Mouse (Mus musculus) hindbrain, embryonic 12.5 days (tissue): ENCODE measurements around the gene Rnf169. TPM values are rescaled to one million over a fixed set of nuclear protein-coding genes. Genes with fewer than 3 reads are reported as not detected.

ENCODE experiments used
- ATAC-seq: fragments of 200-750 bp; cut with Nextera tagmentation; 2 replicates; pipeline ENCODE4 v1.8.0; 2017; ENCODE audit warnings: moderate TSS enrichment; ENCODE audit not compliant: low FRiP score
- H3K27ac ChIP-seq: fragments of 300-500 bp; sonication (generic); 2 replicates; pipeline ENCODE4 v1.5.1; 2016; ENCODE audit warnings: mild to moderate bottlenecking
- H3K27me3 ChIP-seq: fragments of 300-500 bp; sonication (generic); 2 replicates; pipeline ENCODE4 v1.6.1; 2016; ENCODE audit warnings: mild to moderate bottlenecking
- H3K36me3 ChIP-seq: fragments of 300-500 bp; sonication (generic); 2 replicates; pipeline ENCODE4 v1.6.1; 2016; ENCODE audit warnings: mild to moderate bottlenecking
- H3K4me1 ChIP-seq: fragments of 300-500 bp; sonication (generic); 2 replicates; pipeline ENCODE4 v1.6.1; 2016
- H3K4me2 ChIP-seq: fragments of 300-500 bp; sonication (generic); replicated peaks from 2 replicates; pipeline ENCODE4 v1.6.1; 2016; ENCODE audit warnings: mild to moderate bottlenecking
- H3K4me3 ChIP-seq: fragments of 300-500 bp; sonication (generic); 2 replicates; pipeline ENCODE4 v1.5.1; 2016; ENCODE audit warnings: mild to moderate bottlenecking
- H3K9ac ChIP-seq: fragments of 300-500 bp; sonication (generic); 2 replicates; pipeline ENCODE4 v1.6.1; 2016; ENCODE audit warnings: mild to moderate bottlenecking, moderate library complexity
- H3K9me3 ChIP-seq: fragments of 300-500 bp; sonication (generic); replicated peaks from 2 replicates; pipeline ENCODE4 v1.6.1; 2016; ENCODE audit warnings: mild to moderate bottlenecking
- WGBS: fragments of 180-500 bp; shearing (Covaris S2); methylation state at CpG from one replicate; pipeline ENCODE4 v1.1.7; 2016; 5-methylcytosine and 5-hydroxymethylcytosine counted together
- polyA plus RNA-seq: library from polyadenylated mRNA; unstranded; fragments of >200 nt; fragmentation: Nextera tagmentation; extraction: Ambion mirVana; gene quantifications from 2 replicates; pipeline ENCODE4 v1.2.1, GENCODE M21; 2016

The Rnf169 gene
- polyA plus RNA-seq, 1 experiment from 2014 or later: 7.0 TPM

DNA sequence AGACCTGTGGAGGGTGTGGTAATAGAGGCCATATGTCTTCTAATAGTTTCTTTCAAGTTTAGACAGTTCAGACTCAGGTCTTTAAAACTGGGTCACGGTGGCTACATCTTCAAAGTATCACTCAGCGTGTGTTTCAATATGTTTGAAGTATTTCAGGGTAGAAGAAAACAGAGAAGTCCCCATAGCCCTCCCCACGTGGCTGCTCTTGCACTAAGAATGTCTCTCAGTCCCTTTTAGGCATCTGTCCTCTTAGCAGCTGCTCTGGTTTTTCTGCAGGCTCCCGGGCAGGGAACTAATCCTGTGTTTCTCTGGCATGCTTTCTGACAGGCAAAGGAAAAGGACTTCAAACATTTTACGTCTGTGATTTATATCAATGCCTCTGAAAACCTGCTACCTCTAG, 104.4 kb downstream of the Rnf169 start:
- ATAC-seq: no peak
- Histone ChIP-seq H3K36me3 (no peaks in the 10 kb centered on the region), H3K4me1 (no peaks in the 10 kb centered on the region), H3K4me2 (no peak overlapping the region), H3K9ac (no peak overlapping the region), H3K4me3 (no peak overlapping the region), H3K27me3 (no peaks in the 10 kb centered on the region; the same call in 1 of the 2 replicates), H3K27ac (no peak overlapping the region), H3K9me3 (no peaks in the 10 kb centered on the region)
- whole genome bisulfite sequencing: 50% methylated on average over 5 of the region's 5 CpGs

DNA sequence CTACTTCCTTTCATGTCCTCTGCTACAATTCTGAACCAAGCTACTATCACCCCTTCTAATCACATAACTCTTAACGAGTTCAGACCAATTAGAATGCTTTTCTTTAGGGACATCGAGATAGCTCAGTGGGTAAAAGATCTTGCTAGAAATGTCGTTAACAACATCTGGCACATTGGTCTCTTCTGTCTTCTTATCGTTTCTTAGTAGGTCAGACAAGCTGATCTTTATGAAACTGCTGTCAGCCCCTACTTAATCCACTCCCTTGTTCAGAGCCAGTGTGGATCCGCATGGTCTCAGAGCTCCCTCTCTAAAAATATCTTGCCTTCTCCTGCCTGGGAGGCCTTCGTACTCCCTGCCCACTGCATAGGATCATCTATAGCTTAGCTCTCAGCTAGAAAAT, 106.3 kb downstream of the Rnf169 start:
- H3K4me2 ChIP-seq: no peak overlapping the region
- H3K4me1 ChIP-seq: no peaks in the 10 kb centered on the region
- no peak for ATAC-seq
- no peak overlapping the region for H3K4me3 ChIP-seq
- no peaks in the 10 kb centered on the region for H3K9me3 ChIP-seq
- H3K27ac ChIP-seq: no peak overlapping the region
- H3K27me3 ChIP-seq: no peaks in the 10 kb centered on the region; the same call in 1 of the 2 replicates
- H3K9ac ChIP-seq: no peak overlapping the region
- 79% methylated on average over 6 of the region's 6 CpGs for WGBS
- H3K36me3 ChIP-seq: no peaks in the 10 kb centered on the region

Other genes with a start within 250 kb of the Rnf169 start
- gene Olfr521, start 216.9 kb downstream of the Rnf169 start, polyA plus RNA-seq: not detected in 2 replicates
- 2.3 and 2.5 TPM in 2 replicates for gene Neu3, start 152.0 kb downstream of the Rnf169 start, polyA plus RNA-seq
- gene Xrra1, start 121.3 kb downstream of the Rnf169 start, polyA plus RNA-seq: 0.44 and 0.94 TPM in 2 replicates
- 352 and 354 TPM in 2 replicates for gene Spcs2, start 117.0 kb downstream of the Rnf169 start, polyA plus RNA-seq
- gene Chrdl2, start 25.7 kb upstream of the Rnf169 start, polyA plus RNA-seq: 0.34 and 0.42 TPM in 2 replicates
- gene Pold3, start 141.1 kb upstream of the Rnf169 start, polyA plus RNA-seq: 64.9 and 70.2 TPM in 2 replicates
- 15.5 and 17.9 TPM in 2 replicates for gene Lipt2, start 178.8 kb upstream of the Rnf169 start, polyA plus RNA-seq
- gene Kcne3, start 196.1 kb upstream of the Rnf169 start, polyA plus RNA-seq: 3.2 and 4.7 TPM in 2 replicates
- gene Pgm2l1, start 246.9 kb upstream of the Rnf169 start, polyA plus RNA-seq: 11.2 and 13.0 TPM in 2 replicates